ENCODE assay signal across 17 mouse cellular contexts in genomic region chr3:106292938-106293337, GRCm38 (mm10).
"Had no signal": no experiment of that assay in that cellular context is flagged by ENCODE, and none has a peak within 500 bp of the region (broad histone marks: within the 10 kb centered on the region; RNA-seq: fewer than 3 reads in every experiment).

No protein-coding gene starts in this region.

- ATAC-seq: liver, postnatal 0 days; lung, postnatal 0 days had no signal

- H3K27ac ChIP-seq: liver, embryonic 15.5 days; lung, embryonic 15.5 days; macrophage; midbrain, embryonic 12.5 days; neural tube, embryonic 12.5 days; stomach, embryonic 15.5 days; stomach, postnatal 0 days had no signal

- H3K9ac ChIP-seq: liver, embryonic 15.5 days; liver, postnatal 0 days; lung, embryonic 15.5 days; midbrain, embryonic 12.5 days; neural tube, embryonic 12.5 days; stomach, embryonic 15.5 days had no signal

- H3K4me1 ChIP-seq: liver, embryonic 15.5 days; lung, embryonic 15.5 days; megakaryocyte, embryonic 14.5 days; midbrain, embryonic 12.5 days; neural tube, embryonic 12.5 days; stomach, embryonic 15.5 days had no signal

- H3K4me2 ChIP-seq: liver, embryonic 15.5 days; lung, embryonic 15.5 days; midbrain, embryonic 12.5 days; neural tube, embryonic 12.5 days; stomach, embryonic 15.5 days had no signal

- H3K27me3 ChIP-seq: liver, embryonic 15.5 days; lung, embryonic 15.5 days; megakaryocyte, embryonic 14.5 days; midbrain, embryonic 12.5 days; neural tube, embryonic 12.5 days; stomach, embryonic 15.5 days had no signal

- H3K4me3 ChIP-seq: liver, embryonic 15.5 days; lung, embryonic 15.5 days; megakaryocyte, embryonic 14.5 days; midbrain, embryonic 12.5 days; neural tube, embryonic 12.5 days; stomach, embryonic 15.5 days had no signal

- H3K9me3 ChIP-seq: liver, embryonic 15.5 days; megakaryocyte, embryonic 14.5 days; midbrain, embryonic 12.5 days had no signal

- DNase-seq: liver, postnatal 0 days; lung, adult 2 months; lung, postnatal 14 days; lung, postnatal 36 days; right cerebral cortex, postnatal 14 days; thymus, adult 2 months; thymus, postnatal 25 days; thymus, postnatal 4 days had no signal

- H3K36me3 ChIP-seq: liver, embryonic 15.5 days; lung, embryonic 15.5 days; midbrain, embryonic 12.5 days; neural tube, embryonic 12.5 days; stomach, embryonic 15.5 days had no signal
